ENCODE assay signal across 16 mouse cellular contexts in genomic region chr2:11708538-11708937, GRCm38 (mm10). TPM values are rescaled to one million over a fixed set of nuclear protein-coding genes. Genes with fewer than 3 reads are reported as not detected.
DNase-seq lines count a peak whose midpoint lies in the region; ATAC-seq lines count a peak whose summit lies in the region.
"Had no signal": no experiment of that assay in that cellular context is flagged by ENCODE, and none has a peak within 500 bp of the region (broad histone marks: within the 10 kb centered on the region; RNA-seq: fewer than 3 reads in every experiment).

No protein-coding gene starts in this region.

- no peak overlapping the region for H3K4me3 ChIP-seq in heart, embryonic 15.5 days
- H3K4me3 ChIP-seq in neural tube, embryonic 15.5 days (replicated peaks) = no peak overlapping the region
- H3K4me3 ChIP-seq: embryonic facial prominence, embryonic 15.5 days; forebrain, embryonic 12.5 days; midbrain, embryonic 12.5 days; myocyte had no signal

- no peak overlapping the region for H3K4me2 ChIP-seq in heart, embryonic 15.5 days
- H3K4me2 ChIP-seq in neural tube, embryonic 15.5 days = no peak overlapping the region
- H3K4me2 ChIP-seq: embryonic facial prominence, embryonic 15.5 days; forebrain, embryonic 12.5 days; midbrain, embryonic 12.5 days had no signal

- peak; percentile 14 for DNase-seq in adrenal gland, postnatal 14 days
- no peak for DNase-seq in adrenal gland, postnatal 4 days (ENCODE audit: low spot score in 2 of 2)
- DNase-seq in heart, postnatal 4 days = no peak
- DNase-seq in 416B (ENCODE audit: low read depth) = peak; percentile 52
- DNase-seq in neural tube, embryonic 10.5 days (ENCODE audit: extremely low spot score, low spot score) = no peak
- DNase-seq: cerebellum, adult 8-10 months; kidney, adult 8-10 months; left cerebral cortex, postnatal 4 days; right cerebral cortex, adult 18-20 months had no signal

- H3K9ac ChIP-seq in heart, embryonic 15.5 days = no peak overlapping the region
- no peak overlapping the region for H3K9ac ChIP-seq in neural tube, embryonic 15.5 days (replicated peaks)
- H3K9ac ChIP-seq: embryonic facial prominence, embryonic 15.5 days; forebrain, embryonic 12.5 days; midbrain, embryonic 12.5 days had no signal

- peaks cover 14% of the 10 kb centered on the region for H3K4me1 ChIP-seq in heart, embryonic 15.5 days (replicated peaks)
- H3K4me1 ChIP-seq in neural tube, embryonic 15.5 days = peaks cover 18% of the 10 kb centered on the region

- WGBS in heart, embryonic 15.5 days = 75% methylated on average over 5 of the region's 5 CpGs
- WGBS in neural tube, embryonic 15.5 days = 91% methylated on average over 5 of the region's 5 CpGs

- H3K9me3 ChIP-seq in heart, embryonic 15.5 days (replicated peaks) = no peaks in the 10 kb centered on the region
- H3K9me3 ChIP-seq in neural tube, embryonic 15.5 days (replicated peaks) = no peaks in the 10 kb centered on the region
- H3K9me3 ChIP-seq: embryonic facial prominence, embryonic 15.5 days; forebrain, embryonic 12.5 days; midbrain, embryonic 12.5 days had no signal

- H3K27ac ChIP-seq in heart, embryonic 15.5 days = 0 out of 2 replicates have a peak overlapping the region, but pooled peaks have one; percentile 3
- H3K27ac ChIP-seq in neural tube, embryonic 15.5 days (replicated peaks) = no peak overlapping the region
- H3K27ac ChIP-seq: embryonic facial prominence, embryonic 15.5 days; forebrain, embryonic 12.5 days; midbrain, embryonic 12.5 days had no signal

- H3K27me3 ChIP-seq in heart, embryonic 15.5 days = no peaks in the 10 kb centered on the region; the same call in 1 of the 2 replicates
- H3K27me3 ChIP-seq in neural tube, embryonic 15.5 days (replicated peaks) = peaks cover 21% of the 10 kb centered on the region

- no peak for ATAC-seq in heart, embryonic 15.5 days (replicated peaks; ENCODE audit: insufficient number of reproducible peaks, insufficient read depth, low FRiP score, low read depth)
- peak; percentile 67 for ATAC-seq in granulocyte monocyte progenitor cell, adult 5-6 weeks (replicated peaks; ENCODE audit: poor library complexity, severe bottlenecking)
- no peak for ATAC-seq in neural tube, embryonic 15.5 days (ENCODE audit: low FRiP score)

- H3K36me3 ChIP-seq in heart, embryonic 15.5 days = no peaks in the 10 kb centered on the region
- H3K36me3 ChIP-seq in neural tube, embryonic 15.5 days = no peaks in the 10 kb centered on the region
- H3K36me3 ChIP-seq: embryonic facial prominence, embryonic 15.5 days; forebrain, embryonic 12.5 days; midbrain, embryonic 12.5 days had no signal

RNA-seq across cellular contexts. Expression of gene Il15ra, which starts 3.4 kb away (rescaled TPM):
- 50.8 and 59.1 TPM in 2 replicates for total RNA-seq in adrenal gland, postnatal 14 days (2021)
- total RNA-seq in adrenal gland, postnatal 4 days (2021) = 10 to 100 TPM; 12.1 to 17.7 TPM
- polyA plus RNA-seq in heart, embryonic 15.5 days (2015; fragmentation: Nextera tagmentation; extraction: Ambion mirVana) = 11.7 and 15.4 TPM in 2 replicates
- 10 to 100 TPM; 15.6 to 20.0 TPM for total RNA-seq in heart, postnatal 4 days (2021)
- total RNA-seq in granulocyte monocyte progenitor cell, adult 5-6 weeks (2014; fragmentation: Nextera tagmentation) = 25.4 and 26.0 TPM in 2 replicates
- 14.3 and 26.1 TPM in 2 replicates for total RNA-seq in granulocyte monocyte progenitor cell, adult 5-6 weeks (2017)
- polyA plus RNA-seq in neural tube, embryonic 15.5 days (2015; fragmentation: Nextera tagmentation; extraction: Ambion mirVana) = 1.6 and 8.1 TPM in 2 replicates
- polyA plus RNA-seq: forebrain, embryonic 12.5 days had no signal

Comparison
In these comparisons a context has a peak if more than half of its experiments do, and no peak if none do; other contexts are left out.
1. DNase-seq: peak in adrenal gland, postnatal 14 days (single experiment) and 416B (single experiment); none in adrenal gland, postnatal 4 days (0 of 2), heart, postnatal 4 days (single experiment) and neural tube, embryonic 10.5 days (single experiment).